Mouse (Mus musculus): ENCODE measurements around the gene Olfr159. TPM values are rescaled to one million over a fixed set of nuclear protein-coding genes. Genes with fewer than 3 reads are reported as not detected.

Gene Olfr159
- total RNA-seq, 2 experiments from 2014 or later, result not detected

DNA sequence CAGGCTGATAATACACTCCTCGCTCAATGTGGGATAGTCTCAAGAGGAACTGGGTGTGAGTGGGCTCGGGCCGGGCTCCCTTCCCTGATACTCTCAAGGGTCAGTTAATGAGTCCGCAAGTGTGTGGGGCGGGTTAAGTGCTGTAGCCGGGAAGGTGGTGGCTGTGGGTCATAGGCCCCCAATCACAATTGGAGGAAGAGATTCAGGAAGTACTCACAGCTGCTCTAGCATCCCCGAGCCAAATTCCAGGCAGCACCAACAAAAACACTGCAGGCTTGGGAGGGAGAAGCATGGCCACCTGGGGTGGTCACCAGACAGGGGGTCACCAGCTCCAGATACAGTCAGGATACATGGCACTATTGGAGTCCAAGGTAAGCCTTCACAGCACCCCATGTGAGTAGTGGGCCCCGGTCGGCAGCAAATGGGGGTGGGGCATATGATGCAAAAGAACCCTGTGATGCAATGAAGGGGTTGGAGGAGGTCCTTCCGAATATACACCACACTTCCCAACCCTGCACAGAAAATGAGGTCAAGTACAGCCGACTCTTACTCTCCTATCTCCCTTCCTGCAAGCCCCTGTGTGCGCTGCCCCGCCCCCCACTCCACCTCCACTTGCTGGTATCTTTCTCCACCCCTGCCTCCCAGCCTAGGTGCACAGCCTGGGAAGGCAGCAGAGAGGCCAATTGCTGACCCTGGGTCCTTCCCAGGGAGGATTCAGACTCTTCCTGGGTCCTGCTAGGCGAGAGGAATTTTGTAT is 40.8 kb downstream of the Olfr159 start, which contains the start of gene Spaar:
Gene Spaar, plus strand, starts transcription at position 241 of the 757 bp plus-strand sequence.
- peak; percentile 32 to 52 for DNase-seq

DNA sequence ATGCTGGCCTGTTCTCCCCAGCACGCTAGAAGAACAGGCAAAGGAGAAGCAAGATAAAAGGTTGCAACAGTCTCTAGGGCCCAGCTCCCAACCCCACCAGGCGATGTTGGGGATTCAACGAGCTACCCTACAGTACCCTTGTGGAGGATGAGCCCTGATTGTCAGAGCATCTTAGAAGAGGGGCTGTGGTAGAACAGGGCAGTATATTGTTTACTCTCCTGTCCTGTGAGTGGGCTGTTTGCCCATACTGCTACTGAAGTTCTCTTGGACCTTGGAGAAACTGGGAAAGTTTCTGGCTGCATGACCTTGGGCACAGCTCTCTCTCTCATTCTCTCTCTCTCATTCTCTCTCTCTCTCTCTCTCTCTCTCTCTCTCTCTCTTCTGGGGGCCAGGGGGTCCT is 41.7 kb downstream of the Olfr159 start:
- no peak for DNase-seq

DNA sequence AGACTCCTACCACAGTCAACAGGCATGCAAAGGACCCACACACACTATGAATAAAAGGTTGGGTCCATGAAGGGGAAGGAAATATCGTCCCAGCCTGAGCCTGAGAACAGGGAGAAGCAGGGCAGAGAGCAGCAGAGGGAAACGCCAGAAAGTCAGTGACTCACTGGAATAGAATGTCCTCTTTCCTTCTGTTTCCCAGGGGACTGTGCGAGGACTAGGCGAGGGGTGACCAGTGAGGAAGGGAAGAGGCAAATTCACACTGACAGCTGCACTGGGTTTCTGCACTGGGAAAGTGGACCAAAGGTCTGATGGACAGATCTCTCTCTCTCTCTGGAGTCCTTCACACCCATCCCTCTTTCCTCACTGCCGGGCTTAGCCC is 42.2 kb downstream of the Olfr159 start:
- DNase-seq, result peak; percentile 62 to 75

DNA sequence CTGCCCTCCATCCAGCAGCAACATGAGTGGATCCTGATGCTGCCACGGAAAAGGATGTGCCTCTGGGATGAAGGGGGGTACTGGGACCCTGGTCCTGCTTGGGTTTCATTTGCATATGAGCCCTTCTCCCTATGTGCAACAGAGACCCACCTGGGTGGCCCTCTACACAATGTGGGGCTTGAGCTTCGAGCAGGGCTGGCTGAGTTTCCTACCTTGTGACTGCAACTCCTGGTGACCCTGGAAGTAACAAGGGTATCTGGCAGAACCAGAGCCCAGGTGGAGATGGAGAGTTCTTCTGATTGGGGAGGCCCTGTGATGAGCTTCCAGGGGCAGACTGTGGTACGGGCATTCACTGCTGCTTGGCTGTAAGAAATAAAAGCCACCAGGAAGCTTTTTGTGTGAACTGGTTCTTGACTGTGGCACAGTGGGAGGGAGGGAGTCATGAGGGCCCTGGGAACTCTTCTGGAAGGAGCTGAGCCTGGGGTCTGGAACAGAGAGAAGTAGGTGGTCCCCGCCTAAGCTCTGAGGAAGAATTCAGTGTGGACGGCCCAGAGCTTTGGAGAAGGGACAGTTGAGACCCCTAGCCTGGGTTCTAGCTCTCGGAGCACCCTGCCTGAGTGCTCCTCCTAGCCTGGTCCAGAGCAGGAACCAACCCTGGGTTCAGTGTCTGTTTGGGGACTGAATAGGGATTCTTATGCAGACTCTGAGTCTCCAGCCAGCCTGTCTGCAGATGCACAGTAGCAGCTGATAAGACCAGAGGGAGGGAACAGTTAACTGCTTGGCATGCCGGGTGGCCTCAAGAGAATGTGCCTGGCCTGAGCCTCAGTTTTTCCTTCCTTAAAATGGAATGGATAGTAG is 42.9 kb downstream of the Olfr159 start:
- peak; percentile 19 to 42 for DNase-seq

DNA sequence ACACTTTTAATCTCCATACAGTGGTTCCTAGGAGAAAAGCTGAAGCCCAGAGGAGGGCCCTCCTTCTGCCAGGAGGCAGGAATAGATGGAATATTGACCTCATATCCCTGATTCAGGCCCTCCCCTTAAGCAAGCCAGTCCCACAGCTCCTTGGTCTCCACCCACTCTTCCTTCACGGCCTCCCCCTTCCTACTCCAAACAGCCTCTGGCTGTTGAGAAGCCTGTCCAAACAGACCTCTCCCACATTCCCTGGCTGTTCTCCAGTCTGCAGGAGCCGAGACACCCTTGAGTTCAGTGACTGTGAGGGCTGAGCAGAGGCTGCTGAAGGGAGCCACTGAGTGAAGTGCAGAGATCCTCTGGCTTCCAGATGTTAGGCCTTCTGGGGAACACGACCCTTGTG is 43.8 kb downstream of the Olfr159 start, which contains the start of gene Hrct1:
Gene Hrct1, plus strand, starts transcription at position 194 of the 400 bp plus-strand sequence.
- peak; percentile 60 to 73 for DNase-seq

DNA sequence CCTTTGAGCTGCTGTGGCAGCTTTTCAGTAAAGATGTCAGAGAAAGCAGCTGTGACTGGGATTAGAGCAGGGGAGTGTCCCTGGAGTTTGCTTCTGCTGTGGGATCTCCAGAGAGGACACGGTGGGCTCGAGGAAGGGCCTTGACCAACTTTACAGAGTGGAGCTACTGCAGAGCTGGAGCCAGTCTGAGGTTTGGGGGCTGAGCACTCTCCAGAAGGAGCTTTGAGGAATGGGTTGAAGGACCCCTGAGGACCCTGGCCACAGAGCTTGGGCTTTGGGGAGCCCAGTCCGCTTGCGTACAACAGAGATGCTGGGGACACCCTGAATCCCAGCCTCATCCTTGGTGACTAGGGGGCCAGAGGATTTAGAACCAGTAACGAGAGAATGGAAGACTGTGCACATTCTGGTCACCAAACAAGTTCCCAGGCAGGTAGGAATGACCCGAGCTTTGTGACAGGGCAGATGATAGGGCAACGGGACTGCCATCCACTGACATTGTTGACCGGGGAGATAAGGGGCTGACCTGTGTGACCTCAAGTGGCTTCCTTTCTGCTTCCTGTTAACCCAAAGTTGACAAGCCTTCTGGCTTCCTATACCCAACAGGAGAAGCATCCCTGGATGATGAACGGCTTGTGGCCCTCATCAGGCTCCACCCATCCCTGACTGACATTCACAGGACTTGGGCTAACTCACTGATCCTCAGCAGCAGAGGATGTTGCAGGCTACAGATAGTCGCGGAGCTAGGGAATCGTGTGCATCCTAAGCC is 44.4 kb downstream of the Olfr159 start:
- DNase-seq, result peak in 1 of 2 experiments; percentile 34

DNA sequence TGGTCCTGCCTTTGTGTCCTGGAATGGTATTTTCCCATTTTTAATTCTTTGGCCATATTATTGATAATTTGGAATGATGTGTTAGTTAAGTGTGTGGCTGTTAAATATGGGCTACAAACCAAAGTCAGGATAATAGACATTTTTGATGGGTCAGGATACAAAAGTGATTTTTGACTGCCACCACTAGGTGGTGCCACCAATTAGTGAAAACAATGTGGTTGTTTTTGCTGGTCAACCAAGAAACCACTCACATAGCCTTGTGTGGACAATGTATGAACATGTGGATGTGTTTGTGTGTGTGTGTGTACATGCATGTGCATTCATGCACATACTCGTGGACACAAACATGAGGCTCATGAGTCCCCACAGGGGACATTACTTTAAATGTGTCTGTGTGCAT is 46.0 kb downstream of the Olfr159 start:
- DNase-seq, result peak in 1 of 2 experiments; percentile 75

DNA sequence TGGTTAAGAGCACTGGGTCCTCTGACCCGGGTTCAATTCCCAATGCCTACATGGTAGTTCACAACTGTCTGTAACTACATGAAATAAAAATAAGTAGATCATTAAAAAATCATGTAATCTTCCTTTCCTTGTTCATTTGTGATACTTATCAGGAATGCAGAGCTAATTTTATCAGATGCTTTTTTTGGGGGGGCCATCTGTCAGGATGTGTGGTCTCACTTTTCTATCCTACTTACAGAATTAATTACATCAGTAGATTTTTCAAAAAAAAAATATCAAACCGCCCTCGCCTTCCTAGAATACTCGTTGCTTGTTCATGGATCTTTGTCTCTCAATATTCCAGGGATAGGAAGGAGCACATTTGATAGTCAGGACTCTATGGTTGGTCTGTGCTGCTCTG is 48.6 kb downstream of the Olfr159 start:
- no peak for DNase-seq

DNA sequence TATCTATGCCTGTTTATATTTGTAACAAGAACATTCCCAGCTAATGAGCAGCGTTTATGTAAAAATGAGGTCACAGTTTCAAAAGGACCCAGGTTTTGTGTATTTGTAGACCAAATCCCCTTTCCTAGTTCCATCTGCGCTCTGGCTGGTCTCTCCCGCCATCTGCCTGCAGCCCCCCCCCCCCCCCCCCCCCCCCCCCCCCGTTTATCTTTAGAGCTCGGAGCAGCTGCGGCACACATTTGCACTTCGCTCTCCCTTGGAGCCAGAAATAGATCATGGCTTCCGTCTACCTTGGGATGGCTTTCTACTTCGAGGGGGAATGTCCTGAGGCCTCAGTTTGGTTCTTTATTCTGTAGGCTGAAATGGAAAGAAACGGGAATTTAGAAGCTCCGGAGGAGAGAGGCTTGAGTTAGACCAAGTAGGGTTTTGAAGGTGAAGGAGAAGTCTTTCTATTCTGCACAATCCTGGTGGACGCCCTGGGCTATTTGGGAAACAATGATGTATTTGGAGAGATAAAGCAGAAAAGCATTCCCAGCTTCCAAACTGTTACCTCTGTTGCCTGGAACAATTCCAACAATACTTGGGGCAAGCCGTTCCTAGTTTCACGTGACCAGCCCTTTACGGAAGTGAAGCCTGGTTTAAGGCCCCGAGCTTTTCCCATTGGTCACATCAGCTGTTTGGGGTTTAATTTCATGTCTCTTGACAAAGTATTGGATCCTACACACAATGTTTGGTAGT is 50.1 kb downstream of the Olfr159 start:
- no peak for DNase-seq

Other genes starting within 250 kb of the Olfr159 start
- 100 to 1,000 TPM in 1 of 2 experiments, 10 to 100 TPM in 1; 69.6 to 143 TPM for gene Tpm2, start 247.2 kb downstream of the Olfr159 start, total RNA-seq (2021)
- gene Creb3, start 208.7 kb downstream of the Olfr159 start, total RNA-seq (2021), result 100 to 1,000 TPM; 117 to 170 TPM
- gene Tln1, start 208.3 kb downstream of the Olfr159 start, total RNA-seq (2021), result 100 to 1,000 TPM; 241 to 244 TPM
- 10 to 100 TPM; 40.5 to 53.3 TPM for gene Rgp1, start 192.3 kb downstream of the Olfr159 start, total RNA-seq (2021)
- gene Gba2, start 192.1 kb downstream of the Olfr159 start, total RNA-seq (2021), result 10 to 100 TPM; 11.0 to 11.5 TPM
- gene Msmp, start 186.5 kb downstream of the Olfr159 start, total RNA-seq (2021), result 1 to 10 TPM; 3.2 to 3.4 TPM
- gene Npr2, start 139.1 kb downstream of the Olfr159 start, total RNA-seq (2021), result 10 to 100 TPM; 27.7 to 37.9 TPM
- gene Spag8, start 117.4 kb downstream of the Olfr159 start, total RNA-seq (2021), result under 1 TPM; 0.30 to 0.40 TPM
- gene Hint2, start 114.5 kb downstream of the Olfr159 start, total RNA-seq (2021), result 10 to 100 TPM; 76.8 to 79.3 TPM
- 1 to 10 TPM; 4.7 to 5.0 TPM for gene Tmem8b, start 102.0 kb downstream of the Olfr159 start, total RNA-seq (2021)
- under 1 TPM; 0.20 TPM for gene Fam221b, start 101.9 kb downstream of the Olfr159 start, total RNA-seq (2021)
- gene Olfr70, start 70.2 kb downstream of the Olfr159 start, total RNA-seq (2021), result not detected
- not detected for gene Olfr71, start 60.8 kb downstream of the Olfr159 start, total RNA-seq (2021)
- 1 to 10 TPM; 2.3 to 3.9 TPM for gene Hrct1, start 43.8 kb downstream of the Olfr159 start, total RNA-seq (2021)
- gene Spaar, start 41.0 kb downstream of the Olfr159 start, total RNA-seq (2021), result 1 to 10 TPM; 1.7 to 2.6 TPM
- not detected for gene Olfr156, start 52.9 kb upstream of the Olfr159 start, total RNA-seq (2021)
- not detected for gene Olfr157, start 69.2 kb upstream of the Olfr159 start, total RNA-seq (2021)
- not detected for gene Olfr155, start 80.6 kb upstream of the Olfr159 start, total RNA-seq (2021)
- 10 to 100 TPM; 20.6 to 22.0 TPM for gene Reck, start 104.5 kb upstream of the Olfr159 start, total RNA-seq (2021)
- 1 to 10 TPM; 3.7 to 5.3 TPM for gene Glipr2, start 186.4 kb upstream of the Olfr159 start, total RNA-seq (2021)
- not detected for gene Ccin, start 212.5 kb upstream of the Olfr159 start, total RNA-seq (2021)
- 100 to 1,000 TPM; 183 to 188 TPM for gene Clta, start 233.4 kb upstream of the Olfr159 start, total RNA-seq (2021)

Data from adrenal gland, postnatal 36 days (tissue).